Mouse (Mus musculus) heart, postnatal 10 days (tissue): ENCODE data around the gene Prdm11. TPM values are rescaled to one million over a fixed set of nuclear protein-coding genes. Genes with fewer than 3 reads are reported as not detected.

ENCODE experiments used
- DNase-seq, 2 experiments: peaks; one replicate each; pipeline ENCODE4 v3.0.0; 2021
- intact Hi-C: fragments of 180-260 bp; cut with DNase I; formaldehyde crosslinking; loops from one replicate; pipeline ENCODE4 v1.15.1; 2025
- total RNA-seq, 2 experiments: library from RNA; stranded (reverse); gene quantifications; 2 replicates each; pipeline ENCODE4 v1.2.3; 2021

Prdm11 gene
- total RNA-seq, 2 experiments from 2014 or later = 20.9 to 21.8 TPM

- intact Hi-C loops = loop anchor here (5.0 kb wide), 1 partner anchor 60 kb away; no protein-coding TSS in a partner anchor
- DNase-seq = no peak
Observed at GRCm38 (mm10) chr2:93047491-93048050, 1.6 kb upstream of the Prdm11 start.

- intact Hi-C loops = loop anchor here (5.0 kb wide), 1 partner anchor 60 kb away; no protein-coding TSS in a partner anchor
- no peak for DNase-seq
Observed at GRCm38 (mm10) chr2:93047036-93047435, 1.1 kb upstream of the Prdm11 start.

- intact Hi-C loops = loop anchor here (5.0 kb wide), 1 partner anchor 59 kb away; no protein-coding TSS in a partner anchor
- no peak for DNase-seq
Observed at GRCm38 (mm10) chr2:93046509-93046835, 505 bp upstream of the Prdm11 start.

- intact Hi-C loops = loop anchor here (5.0 kb wide), 1 partner anchor 58 kb away; no protein-coding TSS in a partner anchor
- peak; percentile 97 for DNase-seq
Observed at GRCm38 (mm10) chr2:93045129-93045817, 694 bp downstream of the Prdm11 start.

- intact Hi-C loops = no loop called here
- no peak for DNase-seq
Observed at GRCm38 (mm10) chr2:93043449-93044157, 2.4 kb downstream of the Prdm11 start.

- DNase-seq = peak in 1 of 2 experiments; percentile 44
- intact Hi-C loops = no loop called here
Observed at GRCm38 (mm10) chr2:93041470-93041869, 4.5 kb downstream of the Prdm11 start.

- intact Hi-C loops = no loop called here
Observed at GRCm38 (mm10) chr2:93040841-93041240, 5.1 kb downstream of the Prdm11 start.

GRCm38 (mm10) chr2:93039706-93040105 is 6.3 kb downstream of the Prdm11 start:
- DNase-seq = no peak
- intact Hi-C loops = no loop called here

More at GRCm38 (mm10) chr2:93040841-93041240, 5.1 kb downstream of the Prdm11 start:
- DNase-seq = peak; percentile 67 to 68

GRCm38 (mm10) chr2:93039043-93039442 is 6.9 kb downstream of the Prdm11 start:
- DNase-seq = peak in 1 of 2 experiments; percentile 67
- intact Hi-C loops = no loop called here

GRCm38 (mm10) chr2:93035631-93036030 is 10.3 kb downstream of the Prdm11 start:
- peak in 1 of 2 experiments; percentile 69 for DNase-seq
- intact Hi-C loops = no loop called here

- peak; percentile 90 to 91 for DNase-seq
- intact Hi-C loops = no loop called here
Observed at GRCm38 (mm10) chr2:93032651-93033050, 13.3 kb downstream of the Prdm11 start.

- intact Hi-C loops = no loop called here
- DNase-seq = peak; percentile 64 to 75
Observed at GRCm38 (mm10) chr2:93032049-93032448, 13.9 kb downstream of the Prdm11 start.

- intact Hi-C loops = no loop called here
- peak; percentile 70 to 73 for DNase-seq
Observed at GRCm38 (mm10) chr2:93031021-93031420, 14.9 kb downstream of the Prdm11 start.

GRCm38 (mm10) chr2:93030101-93030500 is 15.9 kb downstream of the Prdm11 start:
- intact Hi-C loops = no loop called here
- peak; percentile 77 to 79 for DNase-seq

- intact Hi-C loops = loop anchor here (1.0 kb wide), 1 partner anchor 41 kb away; no protein-coding TSS in a partner anchor
- peak; percentile 72 to 81 for DNase-seq
Observed at GRCm38 (mm10) chr2:93029267-93030060, 16.5 kb downstream of the Prdm11 start.

- intact Hi-C loops = loop anchor here (1.0 kb wide), 1 partner anchor 41 kb away; no protein-coding TSS in a partner anchor
- DNase-seq = no peak
Observed at GRCm38 (mm10) chr2:93028865-93029264, 17.1 kb downstream of the Prdm11 start.

GRCm38 (mm10) chr2:93027713-93028112 is 18.3 kb downstream of the Prdm11 start:
- intact Hi-C loops = no loop called here
- no peak for DNase-seq

- no peak for DNase-seq
- intact Hi-C loops = no loop called here
Observed at GRCm38 (mm10) chr2:93024431-93024830, 21.5 kb downstream of the Prdm11 start.

- intact Hi-C loops = no loop called here
- DNase-seq = peak; percentile 63 to 65
Observed at GRCm38 (mm10) chr2:93018854-93019253, 27.1 kb downstream of the Prdm11 start.

- intact Hi-C loops = no loop called here
Observed at GRCm38 (mm10) chr2:93017151-93017550, 28.8 kb downstream of the Prdm11 start.

More at GRCm38 (mm10) chr2:93017151-93017550, 28.8 kb downstream of the Prdm11 start:
- no peak for DNase-seq
